Mouse (Mus musculus): ENCODE measurements around the gene Hexb.

DNA sequence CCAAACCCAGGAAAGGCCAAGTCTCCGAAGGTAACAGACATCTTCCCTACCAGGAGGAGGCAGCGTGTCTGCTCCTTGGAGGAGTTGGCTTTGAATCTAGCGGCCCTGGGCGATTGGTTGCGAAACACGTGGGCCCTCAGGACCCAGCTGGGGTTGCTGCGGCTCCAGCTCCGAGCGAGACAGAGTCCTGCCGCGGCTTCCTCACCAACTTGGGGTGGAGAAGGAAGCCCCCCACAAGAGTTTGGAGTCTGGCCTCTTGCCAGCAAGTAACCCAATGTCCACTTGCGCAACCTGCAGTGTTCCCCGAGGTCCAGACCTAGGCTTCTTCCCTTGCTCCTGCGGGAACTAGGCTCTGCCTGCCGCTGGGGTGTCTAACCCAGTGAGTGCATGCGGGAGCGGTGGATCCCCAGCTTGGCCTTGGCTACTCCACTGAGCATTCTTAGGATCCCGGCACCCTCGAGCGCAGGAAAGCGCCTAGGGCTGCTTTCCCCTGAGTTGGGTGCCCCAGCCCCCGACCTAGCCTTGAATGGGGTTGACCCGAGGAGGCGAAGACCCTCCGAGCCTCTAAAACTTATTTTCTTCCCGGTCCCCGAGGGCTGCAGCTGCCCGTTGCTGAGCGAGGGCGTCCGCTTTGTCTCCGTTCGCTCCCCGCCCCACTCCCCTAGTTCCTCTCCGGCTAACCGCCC is 42.3 kb upstream of the Hexb start:
- TF ChIP-seq CTCF (IDR thresholded peaks at IDR 0.05; ENCODE audit: control insufficient read depth, insufficient read depth, low read length): peak; percentile 24; the same call in 1 of the 2 replicates
- TF ChIP-seq POLR2A (IDR thresholded peaks at IDR 0.05; ENCODE audit: borderline replicate concordance, control insufficient read depth, low read depth, low read length): peak; percentile 42; the same call in 1 of the 2 replicates

Measured in bone marrow, adult 2 months (tissue).